Mouse (Mus musculus): ENCODE data around the gene Rtn4rl1.

Gene Rtn4rl1

DNA sequence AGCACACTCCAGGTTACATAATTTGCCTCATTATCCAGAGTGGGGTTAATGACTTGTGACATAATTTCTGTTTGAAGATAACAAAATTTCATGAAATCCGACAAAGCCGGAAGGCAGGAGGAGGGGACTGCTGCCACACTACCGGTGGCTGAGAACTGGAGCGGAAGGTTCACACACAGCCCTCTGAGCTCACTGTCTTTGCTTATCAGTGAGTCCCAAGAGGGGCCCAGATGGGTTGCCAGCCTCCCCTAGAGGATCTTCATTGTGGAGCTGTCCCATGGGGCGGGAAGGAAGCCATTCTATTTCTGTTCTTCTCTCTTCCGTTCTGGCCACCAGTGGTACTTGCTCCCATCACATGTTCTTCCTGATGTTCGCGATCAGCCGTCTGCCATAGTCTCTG is 107.4 kb downstream of the Rtn4rl1 start:
- DNase-seq = no peak

DNA sequence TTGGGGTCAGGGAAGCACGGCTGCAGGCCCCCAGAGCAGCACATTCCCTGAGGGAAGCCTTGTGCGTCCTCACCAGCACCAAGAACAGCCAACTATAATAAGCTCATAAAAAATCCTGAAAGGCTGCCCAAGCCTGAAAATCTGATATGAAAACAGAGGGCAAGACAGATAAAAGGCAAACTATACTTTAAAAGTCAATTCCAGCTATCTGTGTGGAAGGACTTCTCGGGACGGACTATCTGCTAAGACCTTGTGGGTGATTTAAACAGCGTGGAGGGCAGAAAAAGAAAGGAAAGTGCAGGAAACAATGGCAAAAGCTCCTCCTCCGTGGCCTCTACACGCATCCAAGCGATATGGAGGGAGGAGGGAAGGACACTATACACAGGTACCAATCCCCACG is 111.2 kb downstream of the Rtn4rl1 start:
- DNase-seq = no peak

DNA sequence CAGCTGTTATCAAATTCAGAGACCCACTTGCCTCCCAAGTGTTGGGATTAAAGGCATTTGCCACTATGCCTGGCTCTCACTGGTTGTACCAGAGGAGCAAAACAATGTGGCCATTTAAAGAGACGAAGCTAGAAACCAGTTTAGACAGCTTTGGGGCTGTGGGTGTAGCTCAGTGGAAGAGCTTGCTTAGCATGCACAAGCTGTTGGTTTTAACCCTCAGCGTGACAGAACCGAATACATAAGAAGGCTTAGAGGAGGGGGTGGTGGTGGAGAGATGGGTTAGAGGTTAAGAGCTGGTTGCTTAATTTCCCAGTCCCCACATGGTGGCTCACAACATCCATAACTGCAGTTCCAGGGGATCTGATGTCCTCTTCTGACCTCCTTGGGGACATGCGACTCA is 115.1 kb downstream of the Rtn4rl1 start:
- DNase-seq = no peak

DNA sequence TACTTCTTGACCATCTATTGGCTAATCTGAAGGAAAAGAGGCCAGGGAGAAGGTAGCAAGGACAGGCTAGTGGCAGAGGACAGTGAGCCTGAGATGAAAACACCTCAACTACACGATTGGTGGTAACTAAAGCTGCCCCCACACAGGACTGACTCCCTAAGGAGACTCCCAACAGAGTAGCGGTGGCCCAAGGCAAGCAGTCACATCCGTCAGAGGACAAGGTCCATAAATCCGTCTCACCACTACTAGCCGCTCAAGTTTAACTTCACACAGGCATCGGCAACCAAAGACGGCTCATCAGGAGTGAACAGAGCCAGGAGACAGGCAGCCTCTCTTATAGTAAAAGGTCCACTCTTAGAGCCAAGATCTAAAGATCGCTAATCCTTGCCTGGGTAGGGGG is 117.2 kb downstream of the Rtn4rl1 start:
- no peak for DNase-seq

DNA sequence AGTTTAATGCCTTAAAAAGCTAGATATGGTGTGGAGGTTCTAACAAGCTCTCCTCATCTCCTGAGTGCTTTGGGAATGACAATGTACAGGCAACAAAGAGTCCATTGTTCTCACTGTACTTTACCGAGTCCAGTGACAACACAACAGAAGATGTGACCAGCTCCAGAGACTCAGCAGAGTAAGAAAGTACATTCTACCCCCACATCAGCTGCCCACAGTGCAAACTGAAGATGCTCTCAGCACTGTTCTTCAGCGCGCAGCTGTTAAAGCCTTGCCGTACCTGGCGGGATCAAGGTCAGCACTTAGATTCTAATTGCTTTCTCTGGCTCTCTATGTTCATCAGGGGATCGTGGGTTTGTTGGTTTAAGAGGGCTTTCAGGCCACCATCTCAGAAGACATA is 118.2 kb downstream of the Rtn4rl1 start:
- DNase-seq = no peak

DNA sequence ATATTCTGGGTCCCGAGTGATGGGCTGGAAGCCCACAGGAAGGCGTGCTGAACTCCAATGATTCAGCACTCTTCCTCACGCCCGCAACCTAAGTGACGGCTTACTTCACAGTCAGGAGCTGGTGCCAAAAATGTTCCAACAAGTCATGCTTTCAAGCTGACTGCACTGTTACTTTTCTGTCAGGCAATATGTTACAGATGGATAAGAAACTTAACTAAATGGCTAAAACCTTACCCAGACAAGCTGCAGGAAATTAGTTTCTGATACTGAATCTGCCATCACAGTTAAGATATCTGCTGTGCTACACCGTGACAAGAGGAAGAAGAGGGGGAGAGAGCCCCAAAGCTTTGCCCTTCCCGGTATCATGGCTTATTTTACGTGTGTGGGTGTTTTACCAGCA is 120.3 kb downstream of the Rtn4rl1 start:
- DNase-seq = no peak

Data from cerebellum, postnatal 36 days (tissue).